Mouse (Mus musculus): ENCODE data around the gene Dgkg. TPM values are rescaled to one million over a fixed set of nuclear protein-coding genes. Genes with fewer than 3 reads are reported as not detected.
A peak's percentile ranks its signal among the peaks of the same experiment; 100 is the strongest.

Gene Dgkg
- polyA plus RNA-seq, 1 experiment: not detected

DNA sequence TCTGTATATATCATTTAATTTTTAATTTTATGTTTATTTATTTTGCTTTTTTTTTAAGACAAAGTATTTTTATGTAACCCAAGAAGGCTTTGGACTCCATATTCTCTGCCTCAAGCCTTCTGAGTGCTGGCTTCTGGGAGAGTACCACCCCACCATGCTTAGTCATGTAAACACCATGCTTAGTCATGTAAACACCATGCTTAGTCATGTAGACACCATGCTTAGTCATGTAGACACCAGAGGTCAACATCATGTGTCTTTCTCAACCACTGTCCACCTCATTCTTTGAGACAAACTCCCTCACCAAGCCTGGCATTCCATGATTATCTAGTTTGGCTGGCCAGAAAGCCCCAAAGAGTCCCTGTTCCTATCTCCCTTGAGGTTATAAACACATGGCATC lies 25.7 kb upstream of the Dgkg start:
- Histone ChIP-seq H3K4me1 (ENCODE audit: control insufficient read depth, insufficient read depth, low read length) (peaks cover 7% of the 10 kb centered on the region), H3K4me3 (ENCODE audit: insufficient read depth, low read depth, low read length) (no peak overlapping the region), H3K27ac (ENCODE audit: insufficient read depth, low read depth, low read length) (no peak overlapping the region)
- TF ChIP-seq CTCF (IDR thresholded peaks at IDR 0.05; ENCODE audit: insufficient read depth, low read depth, low read length): no peak
- TF ChIP-seq POLR2A (IDR thresholded peaks at IDR 0.05; ENCODE audit: insufficient read depth, low read depth, low read length): no peak

- H3K4me1 ChIP-seq (ENCODE audit: control insufficient read depth, insufficient read depth, low read length): peaks cover 2% of the 10 kb centered on the region; the same call in 1 of the 2 replicates
- no peak overlapping the region for H3K4me3 ChIP-seq (ENCODE audit: insufficient read depth, low read depth, low read length)
- no peak overlapping the region for H3K27ac ChIP-seq (ENCODE audit: insufficient read depth, low read depth, low read length)
- WGBS: 37% methylated on average over 3 of the region's 3 CpGs
- TF ChIP-seq POLR2A (IDR thresholded peaks at IDR 0.05; ENCODE audit: insufficient read depth, low read depth, low read length) (no peak), CTCF (IDR thresholded peaks at IDR 0.05; ENCODE audit: insufficient read depth, low read depth, low read length) (no peak)
Measured at GRCm38 (mm10) chr16:22679641-22680040, 22.6 kb upstream of the Dgkg start.

DNA sequence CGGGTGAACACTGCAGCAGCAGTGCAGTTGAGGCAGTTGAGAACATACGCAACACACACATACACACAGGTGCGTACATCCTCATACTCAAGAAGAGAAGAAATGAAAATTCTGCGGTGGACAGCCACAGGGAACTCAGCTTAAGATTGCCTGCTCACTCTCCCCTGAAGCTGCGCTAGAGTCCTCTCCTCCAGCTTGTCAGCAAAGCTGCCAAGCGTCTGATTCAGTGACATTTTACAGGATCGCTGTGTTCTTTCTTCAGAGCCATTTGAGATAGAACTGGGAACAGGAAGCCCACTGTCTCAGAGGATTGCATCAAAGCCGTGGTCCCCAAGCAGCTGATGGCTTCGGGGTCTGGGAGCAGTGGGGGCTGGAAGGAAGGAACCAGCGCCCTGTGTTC lies 17.6 kb upstream of the Dgkg start:
- H3K27ac ChIP-seq (ENCODE audit: insufficient read depth, low read depth, low read length): no peak overlapping the region
- 86% methylated on average over 10 of the region's 10 CpGs for WGBS
- H3K4me1 ChIP-seq (ENCODE audit: control insufficient read depth, insufficient read depth, low read length): peaks cover 2% of the 10 kb centered on the region; the same call in 1 of the 2 replicates
- TF ChIP-seq POLR2A (IDR thresholded peaks at IDR 0.05; ENCODE audit: insufficient read depth, low read depth, low read length): no peak
- TF ChIP-seq CTCF (IDR thresholded peaks at IDR 0.05; ENCODE audit: insufficient read depth, low read depth, low read length): no peak
- no peak overlapping the region for H3K4me3 ChIP-seq (ENCODE audit: insufficient read depth, low read depth, low read length)

DNA sequence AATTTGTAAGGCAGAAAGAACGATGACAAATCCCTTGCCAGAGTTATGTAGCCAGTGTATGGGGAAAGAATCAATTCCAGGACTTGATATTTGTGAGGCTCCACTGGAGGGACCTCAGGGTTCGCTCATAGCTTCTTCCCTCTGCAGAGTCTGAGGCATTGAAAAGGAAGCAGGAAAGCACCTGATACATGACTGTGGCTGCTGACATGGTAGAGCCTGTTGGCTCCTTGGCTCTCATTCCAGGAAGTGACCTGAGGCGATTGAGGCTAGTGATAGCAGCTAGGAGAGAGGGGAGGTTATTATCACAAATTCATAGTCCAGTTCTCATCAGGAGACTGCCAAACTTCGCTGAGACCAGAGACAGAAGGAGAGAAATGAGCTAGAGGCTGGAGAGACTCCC lies 17.1 kb upstream of the Dgkg start:
- H3K27ac ChIP-seq (ENCODE audit: insufficient read depth, low read depth, low read length): no peak overlapping the region
- no peak overlapping the region for H3K4me3 ChIP-seq (ENCODE audit: insufficient read depth, low read depth, low read length)
- H3K4me1 ChIP-seq (ENCODE audit: control insufficient read depth, insufficient read depth, low read length): no peaks in the 10 kb centered on the region
- 78% methylated on average over 4 of the region's 4 CpGs for WGBS
- no peak for TF ChIP-seq CTCF (IDR thresholded peaks at IDR 0.05; ENCODE audit: insufficient read depth, low read depth, low read length)
- TF ChIP-seq POLR2A (IDR thresholded peaks at IDR 0.05; ENCODE audit: insufficient read depth, low read depth, low read length): no peak

DNA sequence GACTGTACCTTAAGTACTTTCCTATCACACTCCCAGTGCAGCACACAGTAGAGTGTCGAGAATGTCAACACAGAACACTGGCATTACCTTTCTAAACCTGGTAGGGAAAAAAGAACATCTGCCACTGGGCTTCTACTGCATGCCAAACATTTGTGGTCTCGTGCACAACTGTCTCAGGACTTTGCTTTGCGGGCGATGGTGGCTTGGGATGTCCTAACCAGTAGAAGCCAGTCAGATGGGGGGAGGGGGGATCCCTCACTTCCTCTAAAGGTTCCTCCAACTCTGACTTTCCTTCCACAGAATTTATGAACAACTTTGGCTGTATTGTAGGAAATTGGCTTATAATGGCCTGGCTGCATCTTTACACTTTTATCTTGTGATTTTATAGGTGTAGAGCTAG lies 7.0 kb upstream of the Dgkg start:
- no peak overlapping the region for H3K27ac ChIP-seq (ENCODE audit: insufficient read depth, low read depth, low read length)
- no peak overlapping the region for H3K4me3 ChIP-seq (ENCODE audit: insufficient read depth, low read depth, low read length)
- H3K4me1 ChIP-seq (ENCODE audit: control insufficient read depth, insufficient read depth, low read length): peaks cover 19% of the 10 kb centered on the region
- WGBS: 92% methylated on average over 4 of the region's 4 CpGs
- TF ChIP-seq CTCF (IDR thresholded peaks at IDR 0.05; ENCODE audit: insufficient read depth, low read depth, low read length): no peak
- TF ChIP-seq POLR2A (IDR thresholded peaks at IDR 0.05; ENCODE audit: insufficient read depth, low read depth, low read length): no peak

DNA sequence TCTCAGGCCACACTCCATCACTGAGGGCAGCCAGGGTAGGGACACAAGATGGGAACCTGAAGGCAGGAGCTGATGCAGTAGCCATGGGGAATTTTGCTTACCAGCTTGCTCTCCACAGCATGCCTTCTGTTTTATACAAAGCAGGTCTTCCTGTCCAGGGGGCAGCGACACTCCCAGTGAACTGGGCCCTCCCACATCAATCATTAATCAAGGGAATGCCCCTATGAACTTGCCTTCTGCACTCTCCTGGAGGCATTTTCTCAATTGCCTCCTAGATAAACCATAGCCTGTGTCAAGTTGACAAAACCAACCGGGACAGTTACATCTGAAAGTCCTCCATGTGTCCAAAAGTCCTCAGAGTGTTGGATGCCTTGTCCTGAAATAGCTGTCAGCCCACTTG lies 6.1 kb upstream of the Dgkg start:
- no peak for TF ChIP-seq CTCF (IDR thresholded peaks at IDR 0.05; ENCODE audit: insufficient read depth, low read depth, low read length)
- no peak for TF ChIP-seq POLR2A (IDR thresholded peaks at IDR 0.05; ENCODE audit: insufficient read depth, low read depth, low read length)
- Histone ChIP-seq H3K4me1 (ENCODE audit: control insufficient read depth, insufficient read depth, low read length) (peaks cover 19% of the 10 kb centered on the region), H3K4me3 (ENCODE audit: insufficient read depth, low read depth, low read length) (no peak overlapping the region), H3K27ac (ENCODE audit: insufficient read depth, low read depth, low read length) (no peak overlapping the region; the same call in 1 of the 2 replicates)
- WGBS: 52% methylated on average over 2 of the region's 2 CpGs

DNA sequence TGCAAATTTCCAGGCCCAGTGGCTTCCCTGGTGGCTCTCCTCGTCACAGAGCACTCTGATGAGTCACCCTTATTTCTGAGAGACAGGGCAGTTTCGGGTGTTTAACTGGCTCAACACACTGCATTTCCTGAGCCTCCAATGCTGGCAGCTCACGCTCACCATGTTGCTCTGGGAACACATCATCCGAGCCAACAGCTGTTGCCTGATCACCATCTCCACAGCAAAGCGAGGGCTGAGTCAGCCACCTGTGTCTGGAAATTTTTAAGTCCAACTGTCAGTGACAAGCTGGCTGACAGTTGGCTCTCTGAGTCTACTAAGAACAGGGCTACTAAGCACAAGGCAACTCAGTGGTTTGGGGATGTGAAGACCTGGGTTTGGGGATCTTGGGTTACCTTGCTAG lies 4.1 kb upstream of the Dgkg start:
- TF ChIP-seq CTCF (IDR thresholded peaks at IDR 0.05; ENCODE audit: insufficient read depth, low read depth, low read length): no peak
- TF ChIP-seq POLR2A (IDR thresholded peaks at IDR 0.05; ENCODE audit: insufficient read depth, low read depth, low read length): no peak
- Histone ChIP-seq H3K4me3 (ENCODE audit: insufficient read depth, low read depth, low read length) (no peak overlapping the region), H3K27ac (ENCODE audit: insufficient read depth, low read depth, low read length) (0 out of 2 replicates have a peak overlapping the region, but pooled peaks have one; percentile 4), H3K4me1 (ENCODE audit: control insufficient read depth, insufficient read depth, low read length) (peaks cover 22% of the 10 kb centered on the region)
- 30% methylated on average over 5 of the region's 5 CpGs for WGBS

- WGBS: 78% methylated on average over 16 of the region's 16 CpGs
Measured at GRCm38 (mm10) chr16:22657874-22658789, 1.1 kb upstream of the Dgkg start.

DNA sequence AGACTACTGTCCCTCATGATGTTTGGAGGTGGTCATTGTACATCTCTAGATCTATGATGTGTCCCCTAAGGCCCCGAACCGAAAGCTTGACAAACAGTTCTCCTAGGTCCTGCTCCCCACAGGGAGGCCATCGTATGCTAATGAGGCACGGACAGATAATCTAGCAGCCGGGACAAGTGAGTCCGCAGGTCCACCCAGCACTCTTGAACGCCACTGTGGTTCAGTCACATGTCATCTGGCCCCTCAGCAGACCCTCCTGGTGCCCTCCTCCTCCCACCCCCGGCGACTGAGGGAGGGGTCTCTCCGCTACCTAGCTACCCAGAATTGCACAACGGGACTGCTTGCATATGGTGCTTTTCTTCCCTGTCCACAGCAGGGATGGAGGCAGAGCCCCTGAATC lies 1.2 kb downstream of the Dgkg start:
- Histone ChIP-seq H3K4me3 (ENCODE audit: insufficient read depth, low read depth, low read length) (peak overlapping the region; percentile 69), H3K4me1 (ENCODE audit: control insufficient read depth, insufficient read depth, low read length) (peaks cover 14% of the 10 kb centered on the region), H3K27ac (ENCODE audit: insufficient read depth, low read depth, low read length) (0 out of 2 replicates have a peak overlapping the region, but pooled peaks have one; percentile 40)
- WGBS: 6% methylated on average over 11 of the region's 11 CpGs
- TF ChIP-seq CTCF (IDR thresholded peaks at IDR 0.05; ENCODE audit: insufficient read depth, low read depth, low read length): no peak
- TF ChIP-seq POLR2A (IDR thresholded peaks at IDR 0.05; ENCODE audit: insufficient read depth, low read depth, low read length): no peak

More at GRCm38 (mm10) chr16:22657874-22658789, 1.1 kb upstream of the Dgkg start:
- no peak for TF ChIP-seq CTCF (IDR thresholded peaks at IDR 0.05; ENCODE audit: insufficient read depth, low read depth, low read length)
- TF ChIP-seq POLR2A (IDR thresholded peaks at IDR 0.05; ENCODE audit: insufficient read depth, low read depth, low read length): no peak
- no peak overlapping the region for H3K4me3 ChIP-seq (ENCODE audit: insufficient read depth, low read depth, low read length)
- H3K4me1 ChIP-seq (ENCODE audit: control insufficient read depth, insufficient read depth, low read length): peaks cover 29% of the 10 kb centered on the region
- no peak overlapping the region for H3K27ac ChIP-seq (ENCODE audit: insufficient read depth, low read depth, low read length)

All from olfactory bulb, adult 2 months (tissue).